Mouse (Mus musculus): ENCODE measurements around the gene Lrrc36. TPM values are rescaled to one million over a fixed set of nuclear protein-coding genes. Genes with fewer than 3 reads are reported as not detected.
A peak's percentile ranks its signal among the peaks of the same experiment; 100 is the strongest.

Gene Lrrc36
- polyA plus RNA-seq, 1 experiment from 2014 or later = 0.10 TPM

GRCm38 (mm10) chr8:105473816-105474606 lies 60.6 kb downstream of the Lrrc36 start:
- TF ChIP-seq CTCF (IDR thresholded peaks at IDR 0.05; ENCODE audit: low read depth) = peak; percentile 20; the same call in 1 of the 2 replicates
- Histone ChIP-seq H3K4me1 (replicated peaks; ENCODE audit: control insufficient read depth, insufficient read depth, low read length) (peaks cover 18% of the 10 kb centered on the region; the same call in 1 of the 2 replicates), H3K4me2 (replicated peaks; ENCODE audit: low read depth) (peak overlapping the region; percentile 52), H3K36me3 (ENCODE audit: control insufficient read depth, insufficient read depth) (peaks cover 23% of the 10 kb centered on the region; the same call in 1 of the 2 replicates), H3K27ac (ENCODE audit: low read depth, low read length) (no peak overlapping the region), H3K27me3 (replicated peaks; ENCODE audit: control insufficient read depth, insufficient read depth, low read length) (no peaks in the 10 kb centered on the region), H3K9ac (ENCODE audit: low read depth, low read length) (no peak overlapping the region), H3K9me3 (ENCODE audit: control insufficient read depth) (no peaks in the 10 kb centered on the region), H3K4me3 (ENCODE audit: low read depth, low read length) (no peak overlapping the region)
- peak; percentile 61 for ATAC-seq
- 26% methylated on average over 17 of the region's 17 CpGs for WGBS

GRCm38 (mm10) chr8:105474680-105475079 lies 61.3 kb downstream of the Lrrc36 start:
- peaks cover 23% of the 10 kb centered on the region; the same call in 1 of the 2 replicates for H3K36me3 ChIP-seq (ENCODE audit: control insufficient read depth, insufficient read depth)
- H3K4me2 ChIP-seq (replicated peaks; ENCODE audit: low read depth) = peak overlapping the region; percentile 52
- H3K9me3 ChIP-seq (ENCODE audit: control insufficient read depth) = no peaks in the 10 kb centered on the region
- 24% methylated on average over 5 of the region's 5 CpGs for WGBS
- no peak overlapping the region for H3K9ac ChIP-seq (ENCODE audit: low read depth, low read length)
- no peak for TF ChIP-seq CTCF (IDR thresholded peaks at IDR 0.05; ENCODE audit: low read depth)
- no peaks in the 10 kb centered on the region for H3K27me3 ChIP-seq (replicated peaks; ENCODE audit: control insufficient read depth, insufficient read depth, low read length)
- peaks cover 18% of the 10 kb centered on the region; the same call in 1 of the 2 replicates for H3K4me1 ChIP-seq (replicated peaks; ENCODE audit: control insufficient read depth, insufficient read depth, low read length)
- H3K27ac ChIP-seq (ENCODE audit: low read depth, low read length) = no peak overlapping the region
- H3K4me3 ChIP-seq (ENCODE audit: low read depth, low read length) = no peak overlapping the region
- no peak for ATAC-seq

GRCm38 (mm10) chr8:105475254-105475653 lies 61.9 kb downstream of the Lrrc36 start:
- Histone ChIP-seq H3K9ac (ENCODE audit: low read depth, low read length) (no peak overlapping the region), H3K4me1 (replicated peaks; ENCODE audit: control insufficient read depth, insufficient read depth, low read length) (peaks cover 13% of the 10 kb centered on the region; the same call in 1 of the 2 replicates), H3K9me3 (ENCODE audit: control insufficient read depth) (no peaks in the 10 kb centered on the region), H3K27ac (ENCODE audit: low read depth, low read length) (no peak overlapping the region), H3K27me3 (replicated peaks; ENCODE audit: control insufficient read depth, insufficient read depth, low read length) (no peaks in the 10 kb centered on the region), H3K4me3 (ENCODE audit: low read depth, low read length) (no peak overlapping the region), H3K4me2 (replicated peaks; ENCODE audit: low read depth) (no peak overlapping the region), H3K36me3 (ENCODE audit: control insufficient read depth, insufficient read depth) (peaks cover 23% of the 10 kb centered on the region; the same call in 1 of the 2 replicates)
- ATAC-seq = no peak
- no peak for TF ChIP-seq CTCF (IDR thresholded peaks at IDR 0.05; ENCODE audit: low read depth)
- 80% methylated on average over 4 of the region's 4 CpGs for WGBS

GRCm38 (mm10) chr8:105475742-105476141 lies 62.4 kb downstream of the Lrrc36 start:
- H3K4me2 ChIP-seq (replicated peaks; ENCODE audit: low read depth) = no peak overlapping the region
- H3K27me3 ChIP-seq (replicated peaks; ENCODE audit: control insufficient read depth, insufficient read depth, low read length) = no peaks in the 10 kb centered on the region
- 95% methylated on average over 8 of the region's 8 CpGs for WGBS
- no peak overlapping the region for H3K4me3 ChIP-seq (ENCODE audit: low read depth, low read length)
- no peak for TF ChIP-seq CTCF (IDR thresholded peaks at IDR 0.05; ENCODE audit: low read depth)
- no peaks in the 10 kb centered on the region for H3K9me3 ChIP-seq (ENCODE audit: control insufficient read depth)
- H3K9ac ChIP-seq (ENCODE audit: low read depth, low read length) = no peak overlapping the region
- ATAC-seq = no peak
- peaks cover 23% of the 10 kb centered on the region; the same call in 1 of the 2 replicates for H3K36me3 ChIP-seq (ENCODE audit: control insufficient read depth, insufficient read depth)
- no peak overlapping the region for H3K27ac ChIP-seq (ENCODE audit: low read depth, low read length)
- H3K4me1 ChIP-seq (replicated peaks; ENCODE audit: control insufficient read depth, insufficient read depth, low read length) = peaks cover 11% of the 10 kb centered on the region; the same call in 1 of the 2 replicates

- H3K27ac ChIP-seq (ENCODE audit: low read depth, low read length) = no peak overlapping the region
- H3K4me1 ChIP-seq (replicated peaks; ENCODE audit: control insufficient read depth, insufficient read depth, low read length) = peaks cover 11% of the 10 kb centered on the region; the same call in 1 of the 2 replicates
- no peaks in the 10 kb centered on the region for H3K9me3 ChIP-seq (ENCODE audit: control insufficient read depth)
- TF ChIP-seq CTCF (IDR thresholded peaks at IDR 0.05; ENCODE audit: low read depth) = no peak
- H3K4me2 ChIP-seq (replicated peaks; ENCODE audit: low read depth) = no peak overlapping the region
- peaks cover 23% of the 10 kb centered on the region; the same call in 1 of the 2 replicates for H3K36me3 ChIP-seq (ENCODE audit: control insufficient read depth, insufficient read depth)
- ATAC-seq = no peak
- 95% methylated on average over 7 of the region's 7 CpGs for WGBS
- H3K27me3 ChIP-seq (replicated peaks; ENCODE audit: control insufficient read depth, insufficient read depth, low read length) = no peaks in the 10 kb centered on the region
- H3K4me3 ChIP-seq (ENCODE audit: low read depth, low read length) = no peak overlapping the region
- H3K9ac ChIP-seq (ENCODE audit: low read depth, low read length) = no peak overlapping the region
Measured at GRCm38 (mm10) chr8:105476161-105476560, 62.8 kb downstream of the Lrrc36 start.

- peak; percentile 95 for TF ChIP-seq CTCF (IDR thresholded peaks at IDR 0.05; ENCODE audit: low read depth)
- H3K9ac ChIP-seq (ENCODE audit: low read depth, low read length) = no peak overlapping the region
- ATAC-seq = no peak
- no peak overlapping the region for H3K4me2 ChIP-seq (replicated peaks; ENCODE audit: low read depth)
- no peak overlapping the region for H3K27ac ChIP-seq (ENCODE audit: low read depth, low read length)
- no peaks in the 10 kb centered on the region for H3K9me3 ChIP-seq (ENCODE audit: control insufficient read depth)
- H3K4me1 ChIP-seq (replicated peaks; ENCODE audit: control insufficient read depth, insufficient read depth, low read length) = 0 out of 2 replicates have a peak, but pooled peaks cover 8% of the 10 kb centered on the region
- no peaks in the 10 kb centered on the region for H3K27me3 ChIP-seq (replicated peaks; ENCODE audit: control insufficient read depth, insufficient read depth, low read length)
- peaks cover 23% of the 10 kb centered on the region; the same call in 1 of the 2 replicates for H3K36me3 ChIP-seq (ENCODE audit: control insufficient read depth, insufficient read depth)
- H3K4me3 ChIP-seq (ENCODE audit: low read depth, low read length) = no peak overlapping the region
- 44% methylated on average over 25 of the region's 25 CpGs for WGBS
Measured at GRCm38 (mm10) chr8:105476628-105477413, 63.5 kb downstream of the Lrrc36 start.

Data from intestine, postnatal 0 days (tissue).